Comparison of ENCODE assay signal across 11 mouse cellular contexts in the genomic region with DNA sequence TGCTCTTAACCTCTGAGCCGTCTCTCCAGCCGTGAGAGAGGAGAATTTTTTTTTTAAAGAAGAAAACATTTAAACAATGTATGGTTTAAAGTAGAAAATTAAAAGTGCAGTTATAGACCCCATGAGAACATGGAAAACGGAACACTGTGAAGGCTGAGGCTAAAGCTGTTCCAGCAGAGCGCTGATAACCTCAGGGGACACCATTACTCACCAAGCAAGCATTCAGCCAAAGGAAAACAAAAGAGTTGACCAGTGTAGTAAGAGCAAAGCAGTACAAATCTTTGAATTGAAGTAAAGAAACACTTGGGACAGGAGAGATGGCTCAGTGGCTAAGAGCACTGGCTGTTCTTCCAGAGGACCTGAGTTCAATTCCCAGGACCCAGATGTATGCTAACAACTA. TPM values are rescaled to one million over a fixed set of nuclear protein-coding genes. Genes with fewer than 3 reads are reported as not detected.
DNase-seq lines count a peak whose midpoint lies in the region.
"Had no signal": no experiment of that assay in that cellular context is flagged by ENCODE, and none has a peak within 500 bp of the region (broad histone marks: within the 10 kb centered on the region; RNA-seq: fewer than 3 reads in every experiment).

No protein-coding gene starts in this region.

- DNase-seq in gastrocnemius, postnatal 25 days: peak; percentile 51
- no peak for DNase-seq in gastrocnemius, postnatal 14 days
- peak; percentile 23 for DNase-seq in testis, postnatal 14 days (ENCODE audit: low spot score)
- DNase-seq in testis, postnatal 10 days (ENCODE audit: low spot score): no peak
- peak; percentile 46 to 48 for DNase-seq in heart, postnatal 14 days
- DNase-seq in left cerebral cortex, adult 8-10 months (ENCODE audit: low spot score in 2 of 2): no peak
- no peak for DNase-seq in c-Kit-positive CD71-positive TER-119-positive erythroid progenitor cells, embryonic 14.5 days (ENCODE audit: low spot score)
- DNase-seq in urinary bladder, postnatal 36 days (ENCODE audit: low spot score in 2 of 2): no peak
- DNase-seq: cerebellum, adult 11-12 months; lung, adult 18-20 months; retina, postnatal 1 day had no signal

- intact Hi-C loops in gastrocnemius, postnatal 14 days (cut with DNase I; ENCODE audit: low total_unique reads): no loop called here
- intact Hi-C loops in heart, postnatal 14 days (cut with DNase I): no loop called here

RNA-seq across cellular contexts. Expression of a gene that starts 49.3 kb away (rescaled TPM):
- 10 to 100 TPM; 43.5 to 46.7 TPM for total RNA-seq in gastrocnemius, postnatal 25 days (2021)
- total RNA-seq in gastrocnemius, postnatal 14 days (2021): 10 to 100 TPM; 56.9 to 66.7 TPM
- 10 to 100 TPM; 54.4 to 60.4 TPM for total RNA-seq in heart, postnatal 14 days (2021)
- total RNA-seq in left cerebral cortex, adult 8-10 months (2022): 10 to 100 TPM; 38.4 to 51.0 (median 45.2) TPM

Comparison
In these comparisons a context has a peak if more than half of its experiments do, and no peak if none do; other contexts are left out.
1. DNase-seq: peak in gastrocnemius, postnatal 25 days (single experiment), testis, postnatal 14 days (single experiment) and heart, postnatal 14 days (2 of 2); none in gastrocnemius, postnatal 14 days (single experiment), testis, postnatal 10 days (single experiment), left cerebral cortex, adult 8-10 months (0 of 2), c-Kit-positive CD71-positive TER-119-positive erythroid progenitor cells, embryonic 14.5 days (single experiment) and urinary bladder, postnatal 36 days (0 of 2).